Mouse (Mus musculus): ENCODE data around the gene Klhl26.

GRCm38 (mm10) chr8:70406427-70407069 lies 70.2 kb downstream of the Klhl26 start:
- no peak for TF ChIP-seq CTCF (conservative IDR thresholded peaks at IDR 0.05; ENCODE audit: low read length)
- no peak for TF ChIP-seq POU5F1 (IDR thresholded peaks at IDR 0.05; ENCODE audit: borderline replicate concordance, low read length)
- no peak for TF ChIP-seq NANOG (IDR thresholded peaks at IDR 0.05; ENCODE audit: borderline replicate concordance, low read length)
